Mouse (Mus musculus) cerebellum, adult 2 months (tissue): ENCODE measurements around the gene Daglb. TPM values are rescaled to one million over a fixed set of nuclear protein-coding genes. Genes with fewer than 3 reads are reported as not detected.
A peak's percentile ranks its signal among the peaks of the same experiment; 100 is the strongest.

Source experiments
- DNase-seq, 2 experiments: peaks; one replicate each; pipeline ENCODE4 v3.0.0; 2021
- H3K27ac ChIP-seq: fragments of 200-500 bp; 2 replicates; pipeline ENCODE4 v1.5.1; 2012; ENCODE audit warnings: low read length, control low read depth, inconsistent platforms; ENCODE audit not compliant: insufficient read depth
- H3K27me3 ChIP-seq: fragments of 200-500 bp; 2 replicates; pipeline ENCODE4 v1.6.1; 2012; ENCODE audit warnings: inconsistent platforms, mild to moderate bottlenecking, low read length, moderate library complexity; ENCODE audit not compliant: control insufficient read depth, insufficient read depth
- H3K4me1 ChIP-seq: fragments of 200-500 bp; 2 replicates; pipeline ENCODE4 v1.6.1; 2011; ENCODE audit warnings: low read length; ENCODE audit not compliant: control insufficient read depth, insufficient read depth
- H3K4me3 ChIP-seq: fragments of 200-500 bp; replicated peaks from 2 replicates; pipeline ENCODE3; 2011; ENCODE audit warnings: mild to moderate bottlenecking, low read depth, low read length, control low read depth; ENCODE audit not compliant: insufficient read depth
- CTCF ChIP-seq: fragments of 200-500 bp; IDR thresholded peaks from 2 replicates; pipeline ENCODE4 v1.5.1; 2011; ENCODE audit warnings: low read depth, mild to moderate bottlenecking, control low read depth, low read length, moderate library complexity, borderline replicate concordance; ENCODE audit not compliant: insufficient read depth
- POLR2A ChIP-seq: fragments of 200-500 bp; IDR thresholded peaks from 2 replicates; pipeline ENCODE4 v1.6.1; 2011; ENCODE audit warnings: low read length, control low read depth, borderline replicate concordance; ENCODE audit not compliant: insufficient read depth
- WGBS: fragments of 180-500 bp; shearing (Covaris S2); methylation state at CpG from one replicate; pipeline ENCODE4 v1.1.7; 2018; 5-methylcytosine and 5-hydroxymethylcytosine counted together
- polyA plus RNA-seq: library from polyadenylated mRNA; depleted of rRNA; stranded (reverse); fragments of >200 nt; gene quantifications from 2 replicates; pipeline ENCODE4 v1.2.3, GENCODE M21; 2012

Daglb gene
- polyA plus RNA-seq, 1 experiment = 27.8 TPM

DNA sequence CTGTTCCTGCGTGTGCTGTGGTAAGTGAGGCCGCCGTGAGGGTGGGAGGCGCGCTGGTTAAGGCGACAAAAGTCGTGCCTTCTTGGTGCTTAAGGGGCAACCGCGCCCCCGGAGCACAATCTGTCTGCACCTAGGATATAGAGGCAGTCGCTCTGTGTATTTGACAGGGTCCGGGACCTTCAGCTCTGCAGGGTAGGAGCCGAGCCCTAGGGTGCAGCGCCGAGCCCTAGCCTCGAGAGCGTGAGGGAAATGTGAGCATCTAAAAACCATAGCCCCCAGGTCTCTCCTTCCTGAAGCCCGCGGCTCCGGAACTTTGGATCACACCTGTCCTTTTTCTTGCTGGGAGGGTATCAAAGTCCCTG is 354 bp downstream of the Daglb start:
- Histone ChIP-seq H3K4me3 (peak overlapping the region; percentile 75), H3K27me3 (no peaks in the 10 kb centered on the region), H3K27ac (peak overlapping the region; percentile 60), H3K4me1 (peaks cover 4% of the 10 kb centered on the region; the same call in 1 of the 2 replicates)
- TF ChIP-seq CTCF = no peak
- TF ChIP-seq POLR2A = no peak
- under 1% methylated on average over 20 of the region's 20 CpGs for WGBS
- DNase-seq = no peak

DNA sequence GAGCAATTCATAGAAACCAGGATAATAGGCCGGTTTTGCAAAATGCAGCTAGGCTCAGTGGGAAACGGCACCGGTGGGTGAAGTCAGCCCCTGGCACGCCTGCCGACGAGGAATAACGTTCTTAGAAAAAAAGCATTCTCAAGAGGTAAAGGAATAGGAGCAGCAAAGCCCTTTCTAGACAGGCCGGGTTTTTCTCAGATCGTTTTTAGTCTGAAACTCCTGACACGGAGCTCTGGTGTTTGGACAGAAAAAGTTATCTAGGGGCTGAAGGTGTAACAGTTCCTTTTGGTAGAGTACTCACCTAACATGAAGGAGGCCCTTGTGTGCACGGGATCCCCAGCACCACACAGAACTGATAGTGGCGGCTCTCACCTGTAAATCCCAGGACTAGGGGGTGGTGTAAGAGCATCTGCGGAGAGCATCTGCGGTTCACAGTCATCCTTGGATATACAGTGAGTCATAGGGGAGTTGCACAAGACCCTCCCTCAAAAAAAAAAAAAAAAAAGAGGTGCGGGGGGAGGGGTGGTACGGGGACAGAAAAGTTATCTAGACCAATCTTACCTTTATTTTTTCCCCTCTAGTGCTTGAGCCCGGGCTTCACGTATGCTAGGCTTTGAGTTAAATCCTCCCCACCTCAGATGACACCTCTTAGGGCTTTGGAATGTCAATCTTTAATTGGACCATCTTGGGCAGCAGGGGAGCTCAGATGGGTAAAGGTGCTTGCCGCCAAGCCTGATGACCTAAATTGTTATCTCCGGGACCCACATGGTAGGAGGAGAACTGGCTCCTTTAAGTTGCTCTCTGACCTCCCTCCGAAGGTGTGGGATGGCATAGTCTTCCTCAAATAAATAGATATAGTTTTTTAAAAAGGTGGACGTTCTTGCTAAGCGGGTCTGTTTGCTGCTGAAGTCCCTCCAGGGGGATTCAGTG is 1.0 kb downstream of the Daglb start:
- no peak overlapping the region for H3K27ac ChIP-seq
- TF ChIP-seq POLR2A (no peak), CTCF (no peak)
- H3K27me3 ChIP-seq = no peaks in the 10 kb centered on the region
- H3K4me1 ChIP-seq = peaks cover 7% of the 10 kb centered on the region; the same call in 1 of the 2 replicates
- no peak for DNase-seq
- peak overlapping the region; percentile 75 for H3K4me3 ChIP-seq
- WGBS = 19% methylated on average over 23 of the region's 23 CpGs

DNA sequence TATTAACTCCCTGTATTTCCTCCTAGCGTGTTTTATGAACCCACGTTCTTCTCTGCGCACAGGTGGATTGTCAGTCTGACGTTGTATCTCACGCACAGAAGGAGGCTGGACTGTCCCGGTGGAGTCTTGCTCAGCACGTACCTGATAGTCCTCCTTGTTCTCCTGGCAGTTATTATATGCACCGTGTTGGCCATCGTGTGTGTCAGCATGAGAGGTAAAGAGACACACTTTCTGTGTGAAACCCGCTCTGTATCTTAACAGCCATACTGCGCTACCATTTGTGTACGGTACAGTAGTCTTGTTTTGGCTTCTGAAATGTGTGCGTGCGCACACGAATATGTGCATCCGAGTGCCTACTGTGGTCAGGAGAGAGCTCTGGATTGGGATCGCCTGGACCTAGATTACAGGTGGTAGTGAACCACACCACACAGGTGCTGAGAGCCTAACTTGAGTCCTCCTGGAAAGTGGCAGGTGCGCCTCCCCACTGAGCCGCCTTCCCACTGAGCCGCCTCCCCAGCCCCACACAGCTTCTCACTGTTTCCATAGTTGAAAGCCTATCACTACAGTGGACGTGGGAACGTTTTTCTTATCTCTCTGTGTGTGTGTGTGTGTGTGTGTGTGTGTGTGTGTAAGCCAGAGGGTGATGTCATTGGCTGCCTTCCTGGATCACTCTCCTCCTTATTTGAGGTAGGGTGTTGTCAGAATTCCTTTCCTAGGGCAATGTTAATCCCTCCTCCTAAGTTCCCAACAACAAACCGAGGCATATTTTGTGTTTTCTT is 2.7 kb downstream of the Daglb start:
- Histone ChIP-seq H3K27ac (no peak overlapping the region), H3K4me1 (peaks cover 21% of the 10 kb centered on the region; the same call in 1 of the 2 replicates), H3K27me3 (no peaks in the 10 kb centered on the region), H3K4me3 (no peak overlapping the region)
- DNase-seq = no peak
- 86% methylated on average over 23 of the region's 23 CpGs for WGBS
- no peak for TF ChIP-seq CTCF

DNA sequence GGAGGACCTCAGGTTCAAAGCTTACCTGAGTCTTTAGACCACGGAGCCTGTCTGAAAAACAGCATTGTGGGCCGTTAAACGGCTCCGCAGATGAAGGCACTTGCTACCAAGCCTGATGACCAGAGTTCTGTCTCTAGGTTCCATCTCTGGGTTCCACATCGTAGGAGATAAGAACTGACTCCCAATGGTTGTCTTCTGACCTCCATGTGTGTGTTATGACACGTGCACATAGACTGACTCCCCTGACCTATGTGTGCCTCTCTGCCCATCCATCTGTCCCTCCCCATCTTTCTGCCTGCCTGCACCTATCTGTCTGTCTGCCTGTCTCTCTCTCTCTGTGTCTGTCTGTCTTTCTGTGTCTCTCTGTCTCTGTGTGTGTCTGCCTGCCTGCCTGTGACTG is 3.5 kb downstream of the Daglb start:
- H3K4me3 ChIP-seq = no peak overlapping the region
- no peak for TF ChIP-seq CTCF
- 88% methylated on average over 6 of the region's 6 CpGs for WGBS

DNA sequence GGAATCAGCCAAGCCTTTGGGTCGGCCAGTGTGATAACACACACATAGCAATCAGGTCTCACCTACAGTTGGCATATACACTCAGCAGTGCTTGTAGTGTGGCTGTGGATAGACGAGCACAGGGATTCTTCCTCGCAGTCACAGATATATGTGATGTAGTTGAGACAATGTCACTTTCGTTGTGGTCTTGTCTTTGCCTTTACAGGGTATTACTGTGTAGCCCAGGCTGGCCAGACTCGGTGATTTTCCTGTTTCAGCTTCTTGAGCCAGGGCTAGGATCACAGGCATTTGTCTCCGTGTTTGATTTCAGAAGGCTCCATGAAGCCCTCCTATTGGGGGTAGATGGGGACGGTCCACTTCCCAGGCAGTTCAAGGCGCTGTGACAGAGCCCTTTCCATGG is 5.2 kb downstream of the Daglb start:
- Histone ChIP-seq H3K27ac (peak overlapping the region; percentile 22; the same call in 1 of the 2 replicates), H3K27me3 (no peaks in the 10 kb centered on the region), H3K4me3 (no peak overlapping the region), H3K4me1 (peaks cover 16% of the 10 kb centered on the region; the same call in 1 of the 2 replicates)
- no peak for TF ChIP-seq POLR2A
- TF ChIP-seq CTCF = no peak
- no peak for DNase-seq
- 95% methylated on average over 8 of the region's 8 CpGs for WGBS

More for the DNA sequence above, 3.5 kb downstream of the Daglb start:
- H3K27me3 ChIP-seq = no peaks in the 10 kb centered on the region
- no peak overlapping the region for H3K27ac ChIP-seq
- DNase-seq = no peak
- H3K4me1 ChIP-seq = peaks cover 21% of the 10 kb centered on the region; the same call in 1 of the 2 replicates

DNA sequence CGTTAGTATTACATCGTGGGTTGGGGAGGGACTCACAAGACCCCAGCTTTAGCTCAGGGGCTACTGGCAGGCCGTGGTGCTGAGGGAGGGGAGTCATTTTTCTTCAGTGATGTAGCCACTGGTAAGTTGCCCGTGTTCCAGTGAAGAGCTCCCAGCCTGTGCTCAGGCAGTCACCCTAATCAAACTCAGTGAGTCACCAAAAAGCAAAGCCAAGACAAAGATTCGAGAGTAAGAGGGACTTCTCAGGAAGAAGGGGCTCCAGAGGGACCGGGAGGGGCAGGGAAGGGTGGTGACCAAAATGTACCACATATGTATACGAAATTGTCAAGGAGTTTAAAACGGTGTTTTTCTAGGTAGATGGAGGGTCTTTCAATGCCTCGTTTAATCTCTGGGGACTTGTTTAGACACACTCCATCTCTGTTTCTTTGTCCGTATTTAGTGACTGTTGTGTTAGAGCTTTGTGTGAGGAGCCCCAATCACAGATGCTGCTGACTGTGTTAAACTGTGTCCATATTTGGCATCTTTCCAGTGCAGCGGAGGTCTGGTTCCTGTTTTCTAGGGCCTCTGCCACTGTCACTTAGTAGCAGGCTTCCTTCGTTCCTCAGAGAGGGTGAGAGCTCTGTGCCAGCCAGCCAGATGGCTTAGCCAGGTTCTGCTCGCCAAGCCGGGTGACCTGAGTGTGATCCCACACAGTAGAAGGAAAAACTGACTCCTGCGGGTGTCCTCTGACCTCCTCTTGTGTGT is 6.2 kb downstream of the Daglb start:
- Histone ChIP-seq H3K4me1 (peaks cover 16% of the 10 kb centered on the region; the same call in 1 of the 2 replicates), H3K27ac (peak overlapping the region; percentile 22), H3K4me3 (no peak overlapping the region), H3K27me3 (no peaks in the 10 kb centered on the region)
- peak; percentile 81 to 88 for DNase-seq
- TF ChIP-seq POLR2A (no peak), CTCF (no peak)
- WGBS = 29% methylated on average over 15 of the region's 15 CpGs

DNA sequence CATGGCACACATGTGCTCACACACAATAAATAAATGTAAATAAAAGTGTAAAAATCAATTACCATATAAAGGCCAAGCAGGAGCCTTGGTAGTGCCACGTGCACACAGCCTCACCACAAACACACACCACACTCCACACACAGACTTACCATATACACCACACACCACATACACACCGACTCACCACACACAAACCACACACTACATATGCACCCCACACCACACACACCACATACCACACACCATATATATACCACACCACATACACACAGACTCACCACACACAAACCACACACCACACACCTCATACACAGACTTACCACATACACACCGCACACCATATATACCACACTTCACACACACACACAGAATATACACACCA is 6.8 kb downstream of the Daglb start:
- Histone ChIP-seq H3K4me3 (no peak overlapping the region), H3K4me1 (peaks cover 16% of the 10 kb centered on the region; the same call in 1 of the 2 replicates), H3K27me3 (no peaks in the 10 kb centered on the region), H3K27ac (peak overlapping the region; percentile 50)
- no peak for DNase-seq
- TF ChIP-seq POLR2A (no peak), CTCF (no peak)
- WGBS = 55% methylated on average over 3 of the region's 3 CpGs
